In the genomic region with DNA sequence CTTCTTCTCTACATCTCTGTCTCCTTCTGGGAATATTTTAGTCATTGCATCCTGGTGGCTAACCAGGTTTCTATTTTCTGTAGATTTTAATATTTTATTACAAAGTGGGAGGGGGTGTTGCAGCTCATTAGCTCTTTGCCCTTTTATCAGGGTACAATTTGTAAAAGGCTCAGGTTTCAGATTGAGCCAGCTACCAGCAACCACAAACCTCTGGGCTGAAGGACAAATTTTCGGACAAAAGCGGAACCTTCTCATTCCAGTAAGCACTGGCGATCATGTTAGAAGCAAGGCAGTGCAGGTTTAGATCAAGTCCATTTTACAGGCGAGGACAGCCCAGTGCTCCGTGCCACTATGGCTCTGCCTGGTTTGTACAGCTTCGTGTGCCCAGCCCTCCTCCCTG, we compare ENCODE assay signal across 7 mouse cellular contexts. TPM values are rescaled to one million over a fixed set of nuclear protein-coding genes. Genes with fewer than 3 reads are reported as not detected.
DNase-seq lines count a peak whose midpoint lies in the region; ATAC-seq and TF ChIP-seq lines count a peak whose summit lies in the region.

No protein-coding gene starts in this region.

- H3K79me2 ChIP-seq in liver, adult 2 months (ENCODE audit: control insufficient read depth, insufficient read depth, low read length), result no peaks in the 10 kb centered on the region

- no peak overlapping the region for H3K9ac ChIP-seq in liver, adult 2 months (ENCODE audit: low read depth, low read length)
- H3K9ac ChIP-seq in limb, embryonic 13.5 days, result peak overlapping the region; percentile 39; the same call in 1 of the 2 replicates
- 0 out of 2 replicates have a peak overlapping the region, but pooled peaks have one; percentile 93 for H3K9ac ChIP-seq in neural tube, embryonic 15.5 days (replicated peaks)

- TF ChIP-seq POLR2A in liver, adult 2 months (IDR thresholded peaks at IDR 0.05; ENCODE audit: extremely low read depth, insufficient read depth, low read length), result no peak

- 61% methylated on average over 6 of the region's 6 CpGs for WGBS in liver, adult 2 months
- 57% methylated on average over 6 of the region's 6 CpGs for WGBS in forebrain, embryonic 10.5 days
- 55% methylated on average over 6 of the region's 6 CpGs for WGBS in limb, embryonic 13.5 days
- 56% methylated on average over 6 of the region's 6 CpGs for WGBS in neural tube, embryonic 15.5 days

- H3K36me3 ChIP-seq in liver, adult 2 months (ENCODE audit: control insufficient read depth, insufficient read depth, low read length), result no peaks in the 10 kb centered on the region
- H3K36me3 ChIP-seq in forebrain, embryonic 10.5 days (replicated peaks), result peaks cover 25% of the 10 kb centered on the region
- H3K36me3 ChIP-seq in limb, embryonic 13.5 days, result peaks cover 31% of the 10 kb centered on the region
- H3K36me3 ChIP-seq in neural tube, embryonic 15.5 days, result peaks cover 22% of the 10 kb centered on the region

- ATAC-seq in limb, embryonic 13.5 days (ENCODE audit: low FRiP score, low read depth), result no peak
- no peak; the same call in 1 of the 2 replicates for ATAC-seq in neural tube, embryonic 15.5 days (ENCODE audit: low FRiP score)

- no peaks in the 10 kb centered on the region for H3K27me3 ChIP-seq in liver, adult 2 months (ENCODE audit: control insufficient read depth, insufficient read depth, low read length)
- H3K27me3 ChIP-seq in forebrain, embryonic 10.5 days (ENCODE audit: poor library complexity, severe bottlenecking), result no peaks in the 10 kb centered on the region
- H3K27me3 ChIP-seq in limb, embryonic 13.5 days, result no peaks in the 10 kb centered on the region
- H3K27me3 ChIP-seq in neural tube, embryonic 15.5 days (replicated peaks), result no peaks in the 10 kb centered on the region; the same call in 1 of the 2 replicates

- H3K4me2 ChIP-seq in limb, embryonic 13.5 days (replicated peaks), result peak overlapping the region; percentile 93
- H3K4me2 ChIP-seq in neural tube, embryonic 15.5 days, result peak overlapping the region; percentile 42

- peaks cover 7% of the 10 kb centered on the region for H3K4me1 ChIP-seq in liver, adult 2 months (ENCODE audit: control insufficient read depth, insufficient read depth, low read length)
- peaks cover 34% of the 10 kb centered on the region for H3K4me1 ChIP-seq in forebrain, embryonic 10.5 days
- peaks cover 14% of the 10 kb centered on the region for H3K4me1 ChIP-seq in limb, embryonic 13.5 days
- peaks cover 37% of the 10 kb centered on the region for H3K4me1 ChIP-seq in neural tube, embryonic 15.5 days

- H3K27ac ChIP-seq in liver, adult 2 months (replicated peaks; ENCODE audit: insufficient read depth, low read depth, low read length), result no peak overlapping the region
- no peak overlapping the region for H3K27ac ChIP-seq in forebrain, embryonic 10.5 days
- H3K27ac ChIP-seq in limb, embryonic 13.5 days, result no peak overlapping the region
- H3K27ac ChIP-seq in neural tube, embryonic 15.5 days (replicated peaks), result peak overlapping the region; percentile 93

- TF ChIP-seq CTCF in liver, adult 2 months (IDR thresholded peaks at IDR 0.05; ENCODE audit: low read depth, low read length), result 0 out of 2 replicates have a peak, but pooled peaks have one; percentile 1

- DNase-seq in liver, adult 2 months (ENCODE audit: extremely low read depth, low read depth, low spot score), result no peak
- DNase-seq in liver, result no peak
- no peak for DNase-seq in forebrain, embryonic 10.5 days (ENCODE audit: extremely low spot score, low spot score)
- DNase-seq in cerebellum, adult 11 months, result no peak
- no peak for DNase-seq in gastrocnemius, postnatal 4 days (ENCODE audit: low spot score in 2 of 2)

- H3K4me3 ChIP-seq in liver, adult 2 months (ENCODE audit: insufficient read depth, low read depth, low read length), result no peak overlapping the region
- H3K4me3 ChIP-seq in forebrain, embryonic 10.5 days, result peak overlapping the region; percentile 81
- H3K4me3 ChIP-seq in limb, embryonic 13.5 days, result peak overlapping the region; percentile 84; the same call in 1 of the 2 replicates
- H3K4me3 ChIP-seq in neural tube, embryonic 15.5 days (replicated peaks), result 0 out of 2 replicates have a peak overlapping the region, but pooled peaks have one; percentile 84

- peaks cover 5% of the 10 kb centered on the region; the same call in 1 of the 2 replicates for H3K9me3 ChIP-seq in forebrain, embryonic 10.5 days
- peaks cover 3% of the 10 kb centered on the region; the same call in 1 of the 2 replicates for H3K9me3 ChIP-seq in limb, embryonic 13.5 days
- H3K9me3 ChIP-seq in neural tube, embryonic 15.5 days (replicated peaks), result no peaks in the 10 kb centered on the region

RNA-seq across cellular contexts. Expression of a gene that starts 0.6 kb away (rescaled TPM):
- total RNA-seq in liver, adult 2 months (2014; rRNA removed), result 10.3 and 10.8 TPM in 2 replicates
- polyA plus RNA-seq in liver, adult 2 months (2012; rRNA removed), result 11.3 and 13.1 TPM in 2 replicates
- 19.1 and 19.7 TPM in 2 replicates for polyA plus RNA-seq in forebrain, embryonic 10.5 days (2016; fragmentation: Nextera tagmentation; extraction: Ambion mirVana)
- polyA plus RNA-seq in limb, embryonic 13.5 days (2015; fragmentation: Nextera tagmentation; extraction: Ambion mirVana), result 38.6 and 39.0 TPM in 2 replicates
- 40.2 and 44.9 TPM in 2 replicates for polyA plus RNA-seq in neural tube, embryonic 15.5 days (2015; fragmentation: Nextera tagmentation; extraction: Ambion mirVana)
- 10 to 100 TPM; 12.8 to 18.1 TPM for total RNA-seq in gastrocnemius, postnatal 4 days (2021)

RNA-seq across cellular contexts. Expression of a gene that starts 11.2 kb away (rescaled TPM):
- total RNA-seq in liver, adult 2 months (2014; rRNA removed), result 302 and 310 TPM in 2 replicates
- polyA plus RNA-seq in liver, adult 2 months (2012; rRNA removed), result 349 and 371 TPM in 2 replicates
- 3.0 and 3.5 TPM in 2 replicates for polyA plus RNA-seq in forebrain, embryonic 10.5 days (2016; fragmentation: Nextera tagmentation; extraction: Ambion mirVana)
- 2.5 and 3.5 TPM in 2 replicates for polyA plus RNA-seq in limb, embryonic 13.5 days (2015; fragmentation: Nextera tagmentation; extraction: Ambion mirVana)
- polyA plus RNA-seq in neural tube, embryonic 15.5 days (2015; fragmentation: Nextera tagmentation; extraction: Ambion mirVana), result 3.7 and 4.5 TPM in 2 replicates
- total RNA-seq in gastrocnemius, postnatal 4 days (2021), result 1 to 10 TPM; 2.3 to 2.6 TPM

RNA-seq across cellular contexts. Expression of a gene that starts 25.7 kb away (rescaled TPM):
- total RNA-seq in liver, adult 2 months (2014; rRNA removed), result 4.0 and 4.5 TPM in 2 replicates
- polyA plus RNA-seq in liver, adult 2 months (2012; rRNA removed), result 6.5 and 9.3 TPM in 2 replicates
- polyA plus RNA-seq in forebrain, embryonic 10.5 days (2016; fragmentation: Nextera tagmentation; extraction: Ambion mirVana), result 6.5 and 7.8 TPM in 2 replicates
- polyA plus RNA-seq in limb, embryonic 13.5 days (2015; fragmentation: Nextera tagmentation; extraction: Ambion mirVana), result 9.5 and 10.3 TPM in 2 replicates
- polyA plus RNA-seq in neural tube, embryonic 15.5 days (2015; fragmentation: Nextera tagmentation; extraction: Ambion mirVana), result 7.5 and 10.0 TPM in 2 replicates
- 10 to 100 TPM in 1 of 2 experiments, 1 to 10 TPM in 1; 8.7 to 10.3 TPM for total RNA-seq in gastrocnemius, postnatal 4 days (2021)

RNA-seq across cellular contexts. Expression of a gene that starts 25.8 kb away (rescaled TPM):
- 4.3 and 4.6 TPM in 2 replicates for total RNA-seq in liver, adult 2 months (2014; rRNA removed)
- polyA plus RNA-seq in liver, adult 2 months (2012; rRNA removed), result 10.0 and 12.2 TPM in 2 replicates
- polyA plus RNA-seq in forebrain, embryonic 10.5 days (2016; fragmentation: Nextera tagmentation; extraction: Ambion mirVana), result 103 and 104 TPM in 2 replicates
- 57.0 and 65.7 TPM in 2 replicates for polyA plus RNA-seq in limb, embryonic 13.5 days (2015; fragmentation: Nextera tagmentation; extraction: Ambion mirVana)
- 41.8 and 47.4 TPM in 2 replicates for polyA plus RNA-seq in neural tube, embryonic 15.5 days (2015; fragmentation: Nextera tagmentation; extraction: Ambion mirVana)
- total RNA-seq in gastrocnemius, postnatal 4 days (2021), result 10 to 100 TPM; 41.2 to 50.6 TPM

RNA-seq across cellular contexts. Expression of a gene that starts 39.2 kb away (rescaled TPM):
- total RNA-seq in liver, adult 2 months (2014; rRNA removed), result 16.6 and 23.4 TPM in 2 replicates
- 39.2 and 41.5 TPM in 2 replicates for polyA plus RNA-seq in liver, adult 2 months (2012; rRNA removed)
- 13.7 and 14.4 TPM in 2 replicates for polyA plus RNA-seq in forebrain, embryonic 10.5 days (2016; fragmentation: Nextera tagmentation; extraction: Ambion mirVana)
- polyA plus RNA-seq in limb, embryonic 13.5 days (2015; fragmentation: Nextera tagmentation; extraction: Ambion mirVana), result 6.3 and 7.4 TPM in 2 replicates
- polyA plus RNA-seq in neural tube, embryonic 15.5 days (2015; fragmentation: Nextera tagmentation; extraction: Ambion mirVana), result 13.1 and 14.3 TPM in 2 replicates
- total RNA-seq in gastrocnemius, postnatal 4 days (2021), result 10 to 100 TPM in 1 of 2 experiments, 1 to 10 TPM in 1; 10.0 to 12.5 TPM

Comparison
In these comparisons a context has a peak if more than half of its experiments do, and no peak if none do; other contexts are left out.
1. RNA of a gene that starts 11.2 kb away (polyA plus RNA-seq): 349 to 371 TPM in liver, adult 2 months; 3.7 to 4.5 TPM in neural tube, embryonic 15.5 days, 2.5 to 3.5 TPM in limb, embryonic 13.5 days and 3.0 to 3.5 TPM in forebrain, embryonic 10.5 days; every median in the first group is over 10 times any median in the second.